16 mouse cellular contexts compared by ENCODE assay signal in the genomic region with DNA sequence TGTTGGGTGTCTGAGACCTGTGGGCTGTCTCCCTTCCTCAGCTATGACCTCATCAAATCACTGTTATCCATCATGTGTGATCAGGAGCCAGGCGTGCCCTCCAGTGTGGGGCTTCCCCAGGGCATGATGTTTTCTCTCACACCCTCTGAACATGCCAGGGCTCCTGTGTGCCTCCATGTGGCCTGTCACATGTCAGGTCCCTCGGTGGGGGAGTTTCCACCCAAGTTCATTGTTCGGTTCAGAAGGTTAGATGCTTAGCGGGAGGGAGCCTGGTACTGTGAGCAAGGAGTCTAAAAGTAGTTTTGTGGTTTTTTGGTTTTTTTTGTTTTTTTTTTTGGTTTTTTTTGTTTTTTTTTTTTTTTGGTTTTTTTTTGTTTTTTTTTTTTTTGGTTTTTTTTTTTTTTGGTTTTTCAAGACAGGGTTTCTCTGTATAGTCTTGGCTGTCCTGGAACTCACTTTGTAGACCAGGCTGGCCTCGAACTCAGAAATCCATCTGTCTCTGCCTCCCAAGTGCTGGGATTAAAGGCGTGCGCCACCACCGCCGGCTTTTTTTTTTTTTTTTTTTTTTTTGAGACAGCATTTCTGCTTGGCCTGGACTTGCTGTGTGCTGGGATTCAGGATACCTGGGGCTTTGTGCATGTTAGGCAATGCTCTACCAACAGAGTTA.
DNase-seq lines count a peak whose midpoint lies in the region; ATAC-seq lines count a peak whose summit lies in the region.
"Had no signal": no experiment of that assay in that cellular context is flagged by ENCODE, and none has a peak within 500 bp of the region (broad histone marks: within the 10 kb centered on the region; RNA-seq: fewer than 3 reads in every experiment).

No protein-coding gene starts in this region.

- WGBS in heart, embryonic 16.5 days, result 89% methylated on average over 7 of the region's 9 CpGs
- 92% methylated on average over 8 of the region's 9 CpGs for WGBS in forebrain, embryonic 10.5 days

- intact Hi-C loops in heart, postnatal 10 days (cut with DNase I), result no loop called here

- no peak overlapping the region for H3K9ac ChIP-seq in heart, embryonic 16.5 days (ENCODE audit: low read length)
- H3K9ac ChIP-seq: forebrain, postnatal 0 days; intestine, embryonic 15.5 days; limb, embryonic 12.5 days had no signal

- peak overlapping the region; percentile 41; the same call in 1 of the 2 replicates for H3K27ac ChIP-seq in heart, embryonic 16.5 days (ENCODE audit: low read length)
- no peak overlapping the region for H3K27ac ChIP-seq in forebrain, embryonic 10.5 days
- H3K27ac ChIP-seq: limb, embryonic 12.5 days had no signal

- no peak for ATAC-seq in heart, embryonic 16.5 days (replicated peaks; ENCODE audit: extremely low read depth, insufficient read depth, low FRiP score)
- ATAC-seq: forebrain, postnatal 0 days; intestine, embryonic 15.5 days had no signal

- no peaks in the 10 kb centered on the region for H3K9me3 ChIP-seq in heart, embryonic 16.5 days (replicated peaks; ENCODE audit: control insufficient read depth, low read length)
- no peaks in the 10 kb centered on the region; the same call in 1 of the 2 replicates for H3K9me3 ChIP-seq in forebrain, embryonic 10.5 days
- H3K9me3 ChIP-seq: intestine, embryonic 15.5 days had no signal

- no peaks in the 10 kb centered on the region for H3K36me3 ChIP-seq in heart, embryonic 16.5 days (ENCODE audit: control insufficient read depth, insufficient read depth)
- H3K36me3 ChIP-seq in splenic B cell, adult 2 months (ENCODE audit: control insufficient read depth, insufficient read depth, low read length, poor library complexity, severe bottlenecking), result no peaks in the 10 kb centered on the region
- H3K36me3 ChIP-seq in forebrain, embryonic 10.5 days (replicated peaks), result no peaks in the 10 kb centered on the region
- H3K36me3 ChIP-seq: intestine, embryonic 15.5 days; limb, embryonic 12.5 days had no signal

- no peak overlapping the region for H3K4me2 ChIP-seq in heart, embryonic 16.5 days (ENCODE audit: low read depth, low read length)
- H3K4me2 ChIP-seq: intestine, embryonic 15.5 days; limb, embryonic 12.5 days had no signal

- no peaks in the 10 kb centered on the region for H3K27me3 ChIP-seq in heart, embryonic 16.5 days (ENCODE audit: control insufficient read depth, insufficient read depth, low read length)
- H3K27me3 ChIP-seq in splenic B cell, adult 2 months (ENCODE audit: control insufficient read depth, insufficient read depth, low read length, poor library complexity, severe bottlenecking), result no peaks in the 10 kb centered on the region
- peaks cover 84% of the 10 kb centered on the region for H3K27me3 ChIP-seq in forebrain, embryonic 10.5 days (ENCODE audit: poor library complexity, severe bottlenecking)
- H3K27me3 ChIP-seq: intestine, embryonic 15.5 days had no signal

- H3K4me3 ChIP-seq in heart, embryonic 16.5 days (ENCODE audit: low read length), result no peak overlapping the region
- no peak overlapping the region for H3K4me3 ChIP-seq in forebrain, embryonic 10.5 days
- H3K4me3 ChIP-seq: intestine, embryonic 15.5 days; limb, embryonic 12.5 days had no signal

- H3K4me1 ChIP-seq in heart, embryonic 16.5 days (ENCODE audit: control insufficient read depth, insufficient read depth, low read length), result peaks cover 56% of the 10 kb centered on the region
- H3K4me1 ChIP-seq in forebrain, embryonic 10.5 days, result peaks cover 79% of the 10 kb centered on the region

- DNase-seq in heart, postnatal 10 days, result no peak
- peak; percentile 31 for DNase-seq in thymus, postnatal 0 days (ENCODE audit: low spot score)
- no peak for DNase-seq in thymus, postnatal 4 days
- DNase-seq in T-cell, adult 2 months (ENCODE audit: low spot score), result peak; percentile 75
- DNase-seq in splenic B cell, adult 2 months (ENCODE audit: low read depth, low spot score), result peak; percentile 80
- DNase-seq in forebrain, embryonic 10.5 days (ENCODE audit: extremely low spot score, low spot score), result no peak
- no peak for DNase-seq in left cerebral cortex, adult 18-20 months (ENCODE audit: low spot score in 2 of 2)
- DNase-seq: cerebellum, adult 9-11 months; embryo, embryonic 11 days; forebrain, postnatal 0 days; lung, adult 18-20 months; lung, postnatal 36 days; thymus, adult 18-20 months had no signal

Comparison
In these comparisons a context has a peak if more than half of its experiments do, and no peak if none do; other contexts are left out.
1. DNase-seq: peak in thymus, postnatal 0 days (single experiment), T-cell, adult 2 months (single experiment) and splenic B cell, adult 2 months (single experiment); none in heart, postnatal 10 days (0 of 2), thymus, postnatal 4 days (single experiment), forebrain, embryonic 10.5 days (single experiment) and left cerebral cortex, adult 18-20 months (0 of 2).